Mouse (Mus musculus) CH12.LX (cell line): ENCODE results near the gene Ube2h. TPM values are rescaled to one million over a fixed set of nuclear protein-coding genes. Genes with fewer than 3 reads are reported as not detected.

Experiments used
- DNase-seq: peaks from one replicate; pipeline ENCODE4 v3.0.0-alpha.2; 2013; ENCODE audit errors: extremely low read depth
- H3K27ac ChIP-seq: 2 replicates; pipeline ENCODE4 v1.5.1; 2012; ENCODE audit warnings: low read depth, mild to moderate bottlenecking, control low read depth, moderate library complexity; ENCODE audit not compliant: insufficient read depth
- H3K27me3 ChIP-seq: replicated peaks from 2 replicates; pipeline ENCODE3; 2012; ENCODE audit warnings: inconsistent platforms
- H3K36me3 ChIP-seq, 2 experiments: replicated peaks in 1 of 2; 2 replicates each; pipeline versions ENCODE3 to v1.6.1; 2012; ENCODE audit warnings: inconsistent platforms in 1 of 2, low read length in 1 of 2, mild to moderate bottlenecking in 1 of 2, mixed read lengths in 1 of 2, moderate library complexity in 1 of 2; ENCODE audit not compliant: control insufficient read depth in 1 of 2, insufficient read depth in 1 of 2
- H3K4me1 ChIP-seq, 2 experiments: 2 replicates each; pipeline ENCODE4 v1.6.1; 2012; ENCODE audit warnings: inconsistent platforms in 1 of 2, moderate library complexity in 1 of 2; ENCODE audit not compliant: insufficient read depth in 2 of 2, control insufficient read depth in 1 of 2
- H3K4me2 ChIP-seq: 2 replicates; pipeline ENCODE4 v1.6.1; 2012; ENCODE audit warnings: low read depth, mild to moderate bottlenecking, control low read depth; ENCODE audit not compliant: poor library complexity, insufficient read depth, severe bottlenecking
- H3K4me3 ChIP-seq, 3 experiments: fragments of 150-350 bp in 1 of 3; sonication (generic) in 1 of 3; replicated peaks in 1 of 3; 2 replicates each; pipeline versions ENCODE3 to v1.5.1; 2011 to 2012; ENCODE audit warnings: low read depth in 2 of 3, low read length in 2 of 3, mild to moderate bottlenecking in 2 of 3, moderate library complexity in 2 of 3, control low read depth in 1 of 3, improper control_type of control experiment in 1 of 3, inconsistent platforms in 1 of 3, mixed read lengths in 1 of 3; ENCODE audit not compliant: poor library complexity in 1 of 3
- H3K79me2 ChIP-seq: replicated peaks from 2 replicates; pipeline ENCODE4 v1.6.1; 2012; ENCODE audit warnings: mild to moderate bottlenecking, moderate library complexity; ENCODE audit not compliant: control insufficient read depth, poor library complexity, insufficient read depth, severe bottlenecking; ENCODE audit errors: extremely low read depth
- H3K9ac ChIP-seq: 2 replicates; pipeline ENCODE4 v1.6.1; 2012; ENCODE audit warnings: low read depth, mild to moderate bottlenecking, control low read depth, moderate library complexity; ENCODE audit not compliant: insufficient read depth
- H3K9me3 ChIP-seq: replicated peaks from 2 replicates; pipeline ENCODE3; 2012; ENCODE audit warnings: low read length, inconsistent platforms, mixed read lengths
- BHLHE40 ChIP-seq: IDR thresholded peaks from 2 replicates; pipeline ENCODE4 v1.6.1; 2011; ENCODE audit warnings: mild to moderate bottlenecking, low read depth, low read length, improper control_type of control experiment
- CHD1 ChIP-seq: IDR thresholded peaks from 2 replicates; pipeline ENCODE4 v1.6.1; 2012; ENCODE audit warnings: low read depth, low read length, improper control_type of control experiment, inconsistent platforms
- CHD2 ChIP-seq: IDR thresholded peaks from 2 replicates; pipeline ENCODE4 v1.6.1; 2011; ENCODE audit warnings: low read length, improper control_type of control experiment
- CTCF ChIP-seq, 2 experiments: IDR thresholded peaks in 1 of 2; conservative IDR thresholded peaks in 1 of 2; 2 replicates each; pipeline ENCODE4 v1.5.1; 2011 to 2012; ENCODE audit warnings: low read depth in 2 of 2, low read length in 2 of 2, improper control_type of control experiment in 1 of 2, inconsistent platforms in 1 of 2, mild to moderate bottlenecking in 1 of 2, moderate library complexity in 1 of 2
- E2F4 ChIP-seq: IDR thresholded peaks from 2 replicates; pipeline ENCODE4 v1.6.1; 2011; ENCODE audit warnings: low read depth, low read length, improper control_type of control experiment; ENCODE audit not compliant: insufficient replicate concordance
- ELF1 ChIP-seq: IDR thresholded peaks from 2 replicates; pipeline ENCODE4 v1.6.1; 2014; ENCODE audit warnings: low read depth, mild to moderate bottlenecking, inconsistent platforms, low read length, improper control_type of control experiment
- EP300 ChIP-seq: IDR thresholded peaks from 2 replicates; pipeline ENCODE4 v1.6.1; 2011; ENCODE audit warnings: low read length, improper control_type of control experiment
- ETS1 ChIP-seq: conservative IDR thresholded peaks from 2 replicates; pipeline ENCODE4 v1.6.1; 2012; ENCODE audit warnings: low read depth, mild to moderate bottlenecking, inconsistent platforms, low read length, improper control_type of control experiment, moderate library complexity
- GABPA ChIP-seq: IDR thresholded peaks from 2 replicates; pipeline ENCODE4 v1.6.1; 2012; ENCODE audit warnings: low read depth, low read length, improper control_type of control experiment, inconsistent platforms; ENCODE audit not compliant: insufficient replicate concordance
- HCFC1 ChIP-seq: IDR thresholded peaks from 2 replicates; pipeline ENCODE4 v1.6.1; 2012; ENCODE audit warnings: low read depth, mild to moderate bottlenecking, inconsistent platforms, low read length, improper control_type of control experiment
- IRF4 ChIP-seq: IDR thresholded peaks from 2 replicates; pipeline ENCODE4 v1.6.1; 2014; ENCODE audit warnings: low read depth, mild to moderate bottlenecking, inconsistent platforms, low read length, improper control_type of control experiment
- JUN ChIP-seq: IDR thresholded peaks from 2 replicates; pipeline ENCODE4 v1.6.1; 2011; ENCODE audit warnings: low read depth, mild to moderate bottlenecking, low read length, improper control_type of control experiment, moderate library complexity; ENCODE audit not compliant: insufficient read depth
- JUND ChIP-seq: conservative IDR thresholded peaks from 2 replicates; pipeline ENCODE4 v1.6.1; 2011; ENCODE audit warnings: low read depth, low read length, improper control_type of control experiment
- KAT2A ChIP-seq: IDR thresholded peaks from 2 replicates; pipeline ENCODE4 v1.6.1; 2012; ENCODE audit warnings: low read length, improper control_type of control experiment, inconsistent platforms; ENCODE audit not compliant: insufficient replicate concordance
- MAFK ChIP-seq: IDR thresholded peaks from 2 replicates; pipeline ENCODE4 v1.6.1; 2011; ENCODE audit warnings: low read length, improper control_type of control experiment; ENCODE audit not compliant: insufficient replicate concordance
- MAX ChIP-seq: IDR thresholded peaks from 2 replicates; pipeline ENCODE4 v1.6.1; 2011; ENCODE audit warnings: low read length, improper control_type of control experiment
- MAZ ChIP-seq: IDR thresholded peaks from 2 replicates; pipeline ENCODE4 v1.6.1; 2012; ENCODE audit warnings: low read depth, mild to moderate bottlenecking, inconsistent platforms, low read length, improper control_type of control experiment, moderate library complexity
- MEF2A ChIP-seq: IDR thresholded peaks from 2 replicates; pipeline ENCODE4 v1.6.1; 2014; ENCODE audit warnings: low read depth, mild to moderate bottlenecking, inconsistent platforms, low read length, improper control_type of control experiment, borderline replicate concordance
- MXI1 ChIP-seq: IDR thresholded peaks from 2 replicates; pipeline ENCODE4 v1.6.1; 2011; ENCODE audit warnings: mild to moderate bottlenecking, low read depth, low read length, improper control_type of control experiment
- MYC ChIP-seq: IDR thresholded peaks from 2 replicates; pipeline ENCODE4 v1.6.1; 2011; ENCODE audit warnings: low read depth, mild to moderate bottlenecking, improper control_type of control experiment, low read length
- NELFE ChIP-seq: IDR thresholded peaks from 2 replicates; pipeline ENCODE4 v1.6.1; 2011; ENCODE audit warnings: low read depth, low read length, improper control_type of control experiment
- NRF1 ChIP-seq: IDR thresholded peaks from 2 replicates; pipeline ENCODE4 v1.6.1; 2014; ENCODE audit warnings: low read depth, mild to moderate bottlenecking, inconsistent platforms, low read length, improper control_type of control experiment, moderate library complexity
- PAX5 ChIP-seq: IDR thresholded peaks from 2 replicates; pipeline ENCODE4 v1.6.1; 2012; ENCODE audit warnings: low read length, inconsistent platforms, mixed read lengths
- POLR2A ChIP-seq: IDR thresholded peaks from 2 replicates; pipeline ENCODE4 v1.6.1; 2011; ENCODE audit warnings: low read depth, mild to moderate bottlenecking, improper control_type of control experiment, low read length
- POLR2AphosphoS2 ChIP-seq: IDR thresholded peaks from 2 replicates; pipeline ENCODE4 v1.6.1; 2011; ENCODE audit warnings: low read depth, low read length, improper control_type of control experiment
- RAD21 ChIP-seq: IDR thresholded peaks from 2 replicates; pipeline ENCODE4 v1.6.1; 2011; ENCODE audit warnings: low read depth, mild to moderate bottlenecking, low read length, improper control_type of control experiment, moderate library complexity
- RCOR1 ChIP-seq: conservative IDR thresholded peaks from 2 replicates; pipeline ENCODE4 v1.6.1; 2012; ENCODE audit warnings: low read depth, mild to moderate bottlenecking, inconsistent platforms, low read length, improper control_type of control experiment
- SIN3A ChIP-seq: IDR thresholded peaks from 2 replicates; pipeline ENCODE4 v1.6.1; 2012; ENCODE audit warnings: low read length, improper control_type of control experiment, inconsistent platforms
- SMC3 ChIP-seq: IDR thresholded peaks from 2 replicates; pipeline ENCODE4 v1.6.1; 2011; ENCODE audit warnings: low read depth, low read length, improper control_type of control experiment
- TBP ChIP-seq: conservative IDR thresholded peaks from 2 replicates; pipeline ENCODE4 v1.6.1; 2011; ENCODE audit warnings: low read depth, low read length, improper control_type of control experiment
- TCF12 ChIP-seq: IDR thresholded peaks from 2 replicates; pipeline ENCODE4 v1.6.1; 2014; ENCODE audit warnings: low read depth, mild to moderate bottlenecking, inconsistent platforms, low read length, improper control_type of control experiment
- UBTF ChIP-seq: IDR thresholded peaks from 2 replicates; pipeline ENCODE4 v1.6.1; 2012; ENCODE audit warnings: low read depth, mild to moderate bottlenecking, inconsistent platforms, low read length, improper control_type of control experiment, moderate library complexity
- USF1 ChIP-seq: IDR thresholded peaks from 2 replicates; pipeline ENCODE4 v1.6.1; 2014; ENCODE audit warnings: low read depth, mild to moderate bottlenecking, inconsistent platforms, low read length, improper control_type of control experiment
- USF2 ChIP-seq: conservative IDR thresholded peaks from 2 replicates; pipeline ENCODE4 v1.6.1; 2011; ENCODE audit warnings: low read depth, low read length, improper control_type of control experiment
- ZC3H11A ChIP-seq: IDR thresholded peaks from 2 replicates; pipeline ENCODE4 v1.6.1; 2012; ENCODE audit warnings: low read depth, mild to moderate bottlenecking, inconsistent platforms, low read length, improper control_type of control experiment
- ZKSCAN1 ChIP-seq: IDR thresholded peaks from 2 replicates; pipeline ENCODE4 v1.6.1; 2012; ENCODE audit warnings: low read depth, inconsistent platforms, low read length, improper control_type of control experiment, borderline replicate concordance
- ZMIZ1 ChIP-seq: IDR thresholded peaks from 2 replicates; pipeline ENCODE4 v1.6.1; 2012; ENCODE audit warnings: low read depth, mild to moderate bottlenecking, inconsistent platforms, low read length, improper control_type of control experiment
- ZNF384 ChIP-seq: IDR thresholded peaks from 2 replicates; pipeline ENCODE4 v1.6.1; 2012; ENCODE audit warnings: low read depth, low read length, improper control_type of control experiment, inconsistent platforms
- dilution Hi-C: fragments of 300-500 bp; cut with MboI; formaldehyde crosslinking; loops from 2 replicates; pipeline ENCODE4 v1.14.3; 2020; ENCODE audit warnings: low sequenced_read_pairs; ENCODE audit not compliant: extremely low pct_unique_long_range_greater_than_20kb, extremely low pct_ligation_motif_present
- in situ Hi-C: fragments of 300-500 bp; cut with MboI; formaldehyde crosslinking; loops from 3 replicates; pipeline ENCODE4 v1.14.3; 2019; ENCODE audit warnings: low sequenced_read_pairs, low pct_ligation_motif_present, low pct_unique_long_range_greater_than_20kb, mixed read lengths
- polyA plus RNA-seq: library from polyadenylated mRNA; unstranded; fragments of >175 nt; gene quantifications from 2 replicates; pipeline ENCODE4 v1.2.1, GENCODE M21; 2012; ENCODE audit warnings: low read depth; ENCODE audit not compliant: insufficient read length
- total RNA-seq, 2 experiments: library from RNA; depleted of rRNA; stranded (reverse); fragments of 300-350 nt in 1 of 2; fragments of >200 nt in 1 of 2; gene quantifications; 2 replicates each; pipeline ENCODE4 v1.2.3; 2012 to 2014

The Ube2h gene
- total and polyA plus RNA-seq, 3 experiments = 6.1 to 13.4 (median 13.4) TPM

DNA sequence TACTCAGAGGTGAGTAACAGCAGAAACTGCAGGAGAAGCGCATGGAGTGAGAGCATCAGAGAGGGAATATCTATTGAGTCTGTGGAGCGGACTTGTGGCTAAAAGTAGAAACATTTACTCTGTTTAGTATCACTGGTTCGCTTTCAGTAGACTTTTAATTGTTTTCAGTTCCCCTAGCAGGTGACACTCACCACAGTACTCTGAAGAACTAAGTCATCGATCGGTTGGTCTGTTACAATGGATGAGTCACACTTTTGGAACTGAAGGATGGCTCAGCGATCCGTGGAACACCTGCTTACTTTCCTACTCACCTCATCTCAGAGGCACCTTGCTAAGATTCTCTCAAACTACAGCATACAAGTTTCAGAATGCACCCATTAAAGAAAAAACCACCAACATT lies 64.2 kb downstream of the Ube2h start:
- no peak overlapping the region for H3K27ac ChIP-seq
- H3K9me3 ChIP-seq = no peaks in the 10 kb centered on the region
- no peak overlapping the region for H3K4me3 ChIP-seq
- dilution Hi-C loops (no loop called here), in situ Hi-C loops (no loop called here)
- DNase-seq = peak; percentile 56
- H3K27me3 ChIP-seq = no peaks in the 10 kb centered on the region
- H3K4me2 ChIP-seq = no peak overlapping the region
- peaks cover 10 to 53% of the 10 kb centered on the region in 2 experiments for H3K36me3 ChIP-seq
- H3K79me2 ChIP-seq = no peaks in the 10 kb centered on the region
- peaks cover 2 to 20% of the 10 kb centered on the region in 2 experiments for H3K4me1 ChIP-seq
- no peak overlapping the region for H3K9ac ChIP-seq
- TF ChIP-seq CHD2 = no peak
- TF ChIP-seq E2F4 = no peak
- no peak for TF ChIP-seq ZKSCAN1
- no peak for TF ChIP-seq CTCF (conservative IDR thresholded peaks at IDR 0.05 in 1 of 2, IDR thresholded peaks at IDR 0.05 in 1 of 2; ENCODE audit: low read depth in 2 of 2, low read length in 2 of 2)
- no peak for TF ChIP-seq MYC
- TF ChIP-seq POLR2A = no peak
- 0 out of 2 replicates have a peak, but pooled peaks have one; percentile 37 for TF ChIP-seq TCF12
- peak; percentile 61 for TF ChIP-seq JUND
- TF ChIP-seq POLR2AphosphoS2 = no peak
- no peak for TF ChIP-seq MXI1
- peak; percentile 82 for TF ChIP-seq MEF2A
- no peak; the same call in 1 of the 2 replicates for TF ChIP-seq RAD21
- no peak for TF ChIP-seq TBP
- peak; percentile 77 for TF ChIP-seq BHLHE40
- TF ChIP-seq CHD1 = no peak
- TF ChIP-seq USF1 = no peak
- TF ChIP-seq ELF1 = no peak
- TF ChIP-seq PAX5 = no peak
- no peak for TF ChIP-seq ZNF384
- TF ChIP-seq RCOR1 = no peak
- TF ChIP-seq JUN = peak; percentile 42; the same call in 1 of the 2 replicates
- no peak for TF ChIP-seq GABPA
- TF ChIP-seq MAFK = peak; percentile 59; the same call in 1 of the 2 replicates
- TF ChIP-seq ZMIZ1 = no peak
- no peak for TF ChIP-seq ZC3H11A
- peak; percentile 89 for TF ChIP-seq EP300
- TF ChIP-seq HCFC1 = no peak
- TF ChIP-seq UBTF = no peak
- TF ChIP-seq IRF4 = peak; percentile 76
- TF ChIP-seq ETS1 = peak; percentile 67
- no peak for TF ChIP-seq NRF1
- TF ChIP-seq KAT2A = no peak
- TF ChIP-seq MAZ = no peak
- no peak for TF ChIP-seq SIN3A
- no peak for TF ChIP-seq USF2
- TF ChIP-seq MAX = no peak
- no peak for TF ChIP-seq NELFE
- TF ChIP-seq SMC3 = no peak
